Mouse (Mus musculus) megakaryocyte, embryonic 14.5 days (primary cell): Measurements from ENCODE around the gene Trp53i11. TPM values are rescaled to one million over a fixed set of nuclear protein-coding genes. Genes with fewer than 3 reads are reported as not detected.
A peak's percentile ranks its signal among the peaks of the same experiment; 100 is the strongest.

Experiments used
- H3K27me3 ChIP-seq: replicated peaks from 2 replicates; pipeline ENCODE3; 2012; ENCODE audit warnings: inconsistent platforms
- H3K36me3 ChIP-seq: replicated peaks from 2 replicates; pipeline ENCODE3; 2012; ENCODE audit warnings: low read length, inconsistent platforms, mixed read lengths
- H3K4me1 ChIP-seq: 2 replicates; pipeline ENCODE4 v1.6.1; 2012; ENCODE audit warnings: inconsistent platforms
- H3K4me3 ChIP-seq: replicated peaks from 2 replicates; pipeline ENCODE3; 2012; ENCODE audit warnings: moderate library complexity, mild to moderate bottlenecking, inconsistent platforms
- H3K9me3 ChIP-seq: 2 replicates; pipeline ENCODE4 v1.6.1; 2012; ENCODE audit warnings: inconsistent platforms
- FLI1 ChIP-seq: IDR thresholded peaks from 2 replicates; pipeline ENCODE4 v1.6.1; 2012; ENCODE audit warnings: low read length, inconsistent platforms, mixed read lengths
- GATA1 ChIP-seq: IDR thresholded peaks from 3 replicates; pipeline ENCODE4 v1.6.1; 2012; ENCODE audit warnings: mixed read lengths, low read length, inconsistent platforms, borderline replicate concordance
- polyA plus RNA-seq: library from polyadenylated mRNA; stranded (reverse); fragments of >175 nt; gene quantifications from 2 replicates; pipeline ENCODE4 v1.2.3, GENCODE M21; 2012; ENCODE audit warnings: low replicate concordance; ENCODE audit not compliant: insufficient read depth

The Trp53i11 gene
- polyA plus RNA-seq, 1 experiment = 2.0 TPM

- Histone ChIP-seq H3K27me3 (peaks cover 94% of the 10 kb centered on the region), H3K4me3 (peak overlapping the region; percentile 14), H3K36me3 (no peaks in the 10 kb centered on the region), H3K9me3 (no peaks in the 10 kb centered on the region), H3K4me1 (peaks cover 17% of the 10 kb centered on the region)
- TF ChIP-seq FLI1 (no peak), GATA1 (no peak)
Measured at GRCm38 (mm10) chr2:93193806-93194205, 6.5 kb downstream of the Trp53i11 start.

- H3K4me1 ChIP-seq = peaks cover 10% of the 10 kb centered on the region
- TF ChIP-seq GATA1 (no peak), FLI1 (no peak)
Measured at GRCm38 (mm10) chr2:93198846-93199245, 11.5 kb downstream of the Trp53i11 start.

GRCm38 (mm10) chr2:93199531-93199974, 12.2 kb downstream of the Trp53i11 start:
- TF ChIP-seq GATA1 (no peak), FLI1 (no peak)
- peaks cover 10% of the 10 kb centered on the region for H3K4me1 ChIP-seq
- H3K27me3 ChIP-seq = peaks cover 77% of the 10 kb centered on the region
- no peak overlapping the region for H3K4me3 ChIP-seq
- peaks cover 14% of the 10 kb centered on the region for H3K36me3 ChIP-seq
- H3K9me3 ChIP-seq = no peaks in the 10 kb centered on the region

More at GRCm38 (mm10) chr2:93198846-93199245, 11.5 kb downstream of the Trp53i11 start:
- Histone ChIP-seq H3K27me3 (peaks cover 78% of the 10 kb centered on the region), H3K4me3 (no peak overlapping the region), H3K9me3 (no peaks in the 10 kb centered on the region), H3K36me3 (peaks cover 7% of the 10 kb centered on the region)

GRCm38 (mm10) chr2:93200681-93201340, 13.5 kb downstream of the Trp53i11 start:
- no peak for TF ChIP-seq FLI1
- no peak for TF ChIP-seq GATA1
- no peaks in the 10 kb centered on the region for H3K9me3 ChIP-seq
- peaks cover 27% of the 10 kb centered on the region for H3K36me3 ChIP-seq
- no peak overlapping the region for H3K4me3 ChIP-seq
- H3K4me1 ChIP-seq = peaks cover 10% of the 10 kb centered on the region
- H3K27me3 ChIP-seq = peaks cover 78% of the 10 kb centered on the region

- Histone ChIP-seq H3K9me3 (no peaks in the 10 kb centered on the region), H3K36me3 (peaks cover 31% of the 10 kb centered on the region), H3K4me1 (peaks cover 10% of the 10 kb centered on the region), H3K27me3 (peaks cover 75% of the 10 kb centered on the region), H3K4me3 (no peak overlapping the region)
- TF ChIP-seq FLI1 (no peak), GATA1 (no peak)
Measured at GRCm38 (mm10) chr2:93201997-93202396, 14.6 kb downstream of the Trp53i11 start.

- TF ChIP-seq GATA1 = no peak
- TF ChIP-seq FLI1 = no peak
- no peak overlapping the region for H3K4me3 ChIP-seq
- H3K36me3 ChIP-seq = peaks cover 32% of the 10 kb centered on the region
- H3K4me1 ChIP-seq = peaks cover 10% of the 10 kb centered on the region
- no peaks in the 10 kb centered on the region for H3K9me3 ChIP-seq
- peaks cover 76% of the 10 kb centered on the region for H3K27me3 ChIP-seq
Measured at GRCm38 (mm10) chr2:93202782-93203181, 15.4 kb downstream of the Trp53i11 start.

GRCm38 (mm10) chr2:93203682-93204081, 16.3 kb downstream of the Trp53i11 start:
- Histone ChIP-seq H3K4me3 (no peak overlapping the region), H3K36me3 (peaks cover 41% of the 10 kb centered on the region), H3K9me3 (no peaks in the 10 kb centered on the region), H3K27me3 (peaks cover 76% of the 10 kb centered on the region), H3K4me1 (peaks cover 10% of the 10 kb centered on the region)
- TF ChIP-seq GATA1 (no peak), FLI1 (no peak)

- Histone ChIP-seq H3K9me3 (no peaks in the 10 kb centered on the region), H3K36me3 (peaks cover 44% of the 10 kb centered on the region), H3K4me3 (no peak overlapping the region), H3K4me1 (peaks cover under 1% of the 10 kb centered on the region; the same call in 1 of the 2 replicates), H3K27me3 (peaks cover 82% of the 10 kb centered on the region)
- TF ChIP-seq FLI1 = no peak
- no peak for TF ChIP-seq GATA1
Measured at GRCm38 (mm10) chr2:93204571-93204970, 17.2 kb downstream of the Trp53i11 start.

- Histone ChIP-seq H3K36me3 (peaks cover 57% of the 10 kb centered on the region), H3K27me3 (peaks cover 85% of the 10 kb centered on the region), H3K4me1 (peaks cover 3% of the 10 kb centered on the region), H3K9me3 (0 out of 2 replicates have a peak, but pooled peaks cover under 1% of the 10 kb centered on the region), H3K4me3 (no peak overlapping the region)
- TF ChIP-seq GATA1 = no peak
- TF ChIP-seq FLI1 = no peak
Measured at GRCm38 (mm10) chr2:93206126-93206525, 18.8 kb downstream of the Trp53i11 start.

- Histone ChIP-seq H3K9me3 (peaks cover 20% of the 10 kb centered on the region), H3K27me3 (peaks cover 68% of the 10 kb centered on the region), H3K4me3 (no peak overlapping the region), H3K36me3 (peaks cover 42% of the 10 kb centered on the region), H3K4me1 (peaks cover 44% of the 10 kb centered on the region)
- TF ChIP-seq FLI1 (no peak), GATA1 (no peak)
Measured at GRCm38 (mm10) chr2:93212386-93212785, 25.0 kb downstream of the Trp53i11 start.

- Histone ChIP-seq H3K4me3 (peak overlapping the region; percentile 38), H3K9me3 (peaks cover 20% of the 10 kb centered on the region), H3K4me1 (peaks cover 49% of the 10 kb centered on the region), H3K36me3 (peaks cover 40% of the 10 kb centered on the region), H3K27me3 (peaks cover 68% of the 10 kb centered on the region)
- TF ChIP-seq GATA1 (no peak), FLI1 (no peak)
Measured at GRCm38 (mm10) chr2:93212865-93213264, 25.5 kb downstream of the Trp53i11 start.
